Mouse (Mus musculus): ENCODE measurements around the gene Ip6k2. TPM values are rescaled to one million over a fixed set of nuclear protein-coding genes. Genes with fewer than 3 reads are reported as not detected.

The Ip6k2 gene
- polyA plus RNA-seq, 1 experiment from 2014 or later: 106 TPM

- ATAC-seq (replicated peaks; ENCODE audit: low FRiP score): 0 out of 2 replicates have a peak, but pooled peaks have one; percentile 25
- Histone ChIP-seq H3K9ac (no peak overlapping the region), H3K27ac (no peak overlapping the region), H3K4me3 (replicated peaks) (no peak overlapping the region), H3K36me3 (peaks cover under 1% of the 10 kb centered on the region; the same call in 1 of the 2 replicates), H3K9me3 (replicated peaks) (no peaks in the 10 kb centered on the region), H3K27me3 (no peaks in the 10 kb centered on the region), H3K4me1 (no peaks in the 10 kb centered on the region), H3K4me2 (no peak overlapping the region)
- WGBS: 87% methylated on average over 3 of the region's 3 CpGs
These were observed 29.6 kb upstream of the Ip6k2 start for GRCm38 (mm10) chr9:108753976-108754375.

DNA sequence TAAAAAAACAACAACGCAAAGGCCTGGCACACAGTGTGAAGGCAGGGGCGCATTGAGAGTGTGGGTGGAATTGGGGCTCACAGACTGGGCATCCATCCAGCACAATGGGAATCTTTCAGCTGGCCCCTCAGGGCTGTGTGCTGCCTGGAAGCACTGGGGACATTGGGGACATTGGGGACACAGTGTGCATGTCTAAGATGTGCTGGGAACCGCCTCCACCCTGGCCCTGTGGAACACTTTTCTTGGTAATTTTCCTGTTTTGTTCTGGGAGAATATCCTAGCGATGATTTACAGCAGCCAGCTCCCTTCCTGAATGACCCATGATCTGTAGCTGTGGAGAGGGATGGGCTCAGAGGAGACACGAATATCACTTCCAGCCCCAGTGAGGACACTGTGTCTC is 29.2 kb upstream of the Ip6k2 start:
- 75% methylated on average over 5 of the region's 5 CpGs for WGBS
- H3K9me3 ChIP-seq (replicated peaks): no peaks in the 10 kb centered on the region
- H3K4me2 ChIP-seq: no peak overlapping the region
- no peak overlapping the region for H3K4me3 ChIP-seq (replicated peaks)
- H3K27me3 ChIP-seq: no peaks in the 10 kb centered on the region
- H3K27ac ChIP-seq: no peak overlapping the region
- no peaks in the 10 kb centered on the region for H3K4me1 ChIP-seq
- no peak for ATAC-seq (replicated peaks; ENCODE audit: low FRiP score)
- no peak overlapping the region for H3K9ac ChIP-seq
- no peaks in the 10 kb centered on the region for H3K36me3 ChIP-seq

GRCm38 (mm10) chr9:108757406-108757805 is 26.2 kb upstream of the Ip6k2 start:
- WGBS: 56% methylated on average over 6 of the region's 6 CpGs

DNA sequence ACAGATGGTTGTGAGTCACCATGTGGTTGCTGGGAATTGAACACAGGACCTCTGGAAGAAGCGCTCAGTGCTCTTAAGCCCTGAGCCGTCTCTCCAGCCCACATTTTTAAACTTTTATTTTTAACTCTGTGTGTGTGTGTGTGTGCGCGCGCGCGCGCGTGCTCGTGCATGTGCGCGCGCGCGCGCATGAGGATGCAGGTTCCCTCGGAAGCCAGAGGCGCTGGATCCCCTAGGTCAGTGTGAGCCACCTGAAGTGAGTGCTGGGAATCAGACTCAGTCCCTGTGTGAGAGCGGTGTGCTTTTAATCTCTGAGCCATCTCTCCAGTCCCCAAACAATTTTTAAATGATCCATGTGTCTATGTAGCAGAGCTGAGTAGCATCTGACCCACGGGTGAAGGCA is 24.5 kb upstream of the Ip6k2 start:
- Histone ChIP-seq H3K36me3 (no peaks in the 10 kb centered on the region), H3K4me2 (no peak overlapping the region), H3K27ac (no peak overlapping the region), H3K9me3 (replicated peaks) (no peaks in the 10 kb centered on the region; the same call in 1 of the 2 replicates), H3K4me1 (no peaks in the 10 kb centered on the region), H3K4me3 (replicated peaks) (no peak overlapping the region), H3K27me3 (no peaks in the 10 kb centered on the region), H3K9ac (no peak overlapping the region)
- 98% methylated on average over 20 of the region's 20 CpGs for WGBS
- ATAC-seq (replicated peaks; ENCODE audit: low FRiP score): no peak

More at GRCm38 (mm10) chr9:108757406-108757805, 26.2 kb upstream of the Ip6k2 start:
- Histone ChIP-seq H3K27me3 (no peaks in the 10 kb centered on the region), H3K27ac (no peak overlapping the region), H3K4me2 (no peak overlapping the region), H3K4me3 (replicated peaks) (no peak overlapping the region), H3K9me3 (replicated peaks) (no peaks in the 10 kb centered on the region; the same call in 1 of the 2 replicates), H3K36me3 (no peaks in the 10 kb centered on the region), H3K9ac (no peak overlapping the region), H3K4me1 (no peaks in the 10 kb centered on the region)
- no peak for ATAC-seq (replicated peaks; ENCODE audit: low FRiP score)

DNA sequence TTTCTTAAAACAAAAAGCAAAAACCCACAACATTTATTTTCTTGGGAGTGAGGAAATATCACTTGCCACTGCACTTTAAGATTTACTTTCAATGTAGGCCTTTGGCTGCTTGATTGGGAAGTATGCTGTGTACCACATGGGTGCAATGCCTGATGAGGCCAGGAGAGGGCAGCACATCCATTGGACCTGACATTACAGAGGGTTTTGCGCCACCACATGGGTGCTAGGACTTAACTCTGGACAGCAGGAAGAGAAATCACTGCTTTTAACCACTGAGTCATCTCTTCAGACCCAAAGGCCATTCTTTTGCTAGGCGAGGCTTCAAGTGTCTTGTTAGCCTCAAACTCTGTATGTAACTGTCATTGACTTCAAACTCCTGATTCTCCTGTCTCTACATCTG is 23.8 kb upstream of the Ip6k2 start:
- no peak for ATAC-seq (replicated peaks; ENCODE audit: low FRiP score)
- H3K27me3 ChIP-seq: no peaks in the 10 kb centered on the region
- no peak overlapping the region for H3K4me3 ChIP-seq (replicated peaks)
- H3K36me3 ChIP-seq: no peaks in the 10 kb centered on the region
- no peaks in the 10 kb centered on the region; the same call in 1 of the 2 replicates for H3K9me3 ChIP-seq (replicated peaks)
- no peak overlapping the region for H3K27ac ChIP-seq
- no peak overlapping the region for H3K4me2 ChIP-seq
- no peak overlapping the region for H3K9ac ChIP-seq
- no peaks in the 10 kb centered on the region for H3K4me1 ChIP-seq
- 60% methylated on average over 2 of the region's 2 CpGs for WGBS

DNA sequence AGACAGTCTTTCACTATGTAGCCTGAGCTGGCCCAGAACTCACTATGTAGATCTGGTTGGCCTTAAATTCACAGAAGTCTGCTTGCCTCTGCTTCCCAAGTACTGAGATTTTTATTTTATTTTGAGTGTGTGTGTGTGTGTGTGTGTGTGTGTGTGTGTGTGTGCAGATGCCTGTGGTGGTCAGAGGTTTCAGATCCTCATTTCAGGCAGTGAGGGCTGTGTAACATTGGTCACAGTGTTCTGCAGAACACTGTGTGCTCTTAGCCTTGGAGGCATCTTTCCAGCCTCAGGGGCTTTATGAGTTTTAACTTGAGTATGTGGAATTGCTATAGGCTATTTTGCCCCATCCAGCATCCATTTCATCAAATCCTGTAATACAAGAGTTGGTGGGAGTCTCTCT is 22.0 kb upstream of the Ip6k2 start:
- ATAC-seq (replicated peaks; ENCODE audit: low FRiP score): no peak
- Histone ChIP-seq H3K36me3 (no peaks in the 10 kb centered on the region), H3K27me3 (no peaks in the 10 kb centered on the region), H3K4me2 (no peak overlapping the region), H3K9ac (no peak overlapping the region), H3K4me1 (no peaks in the 10 kb centered on the region), H3K27ac (no peak overlapping the region), H3K4me3 (replicated peaks) (no peak overlapping the region), H3K9me3 (replicated peaks) (no peaks in the 10 kb centered on the region; the same call in 1 of the 2 replicates)

DNA sequence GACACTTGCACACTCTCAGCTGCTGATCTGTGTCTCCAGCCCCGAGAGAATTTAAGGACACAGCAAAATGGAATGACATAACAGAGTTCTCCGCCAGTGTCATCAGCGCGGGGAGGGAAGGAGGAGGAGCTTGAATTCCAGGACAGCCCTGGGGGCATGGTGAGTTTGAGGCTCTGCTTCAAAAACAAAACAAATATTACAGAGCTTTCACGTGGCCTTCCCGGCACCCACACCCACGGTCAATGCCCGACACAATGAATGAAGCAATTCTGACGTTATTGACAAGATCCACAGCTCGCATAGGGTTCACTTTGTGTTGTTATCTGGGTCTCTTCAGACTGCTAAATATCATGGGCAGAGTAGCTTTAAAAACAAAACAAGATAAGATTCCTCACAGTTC is 18.6 kb upstream of the Ip6k2 start:
- H3K4me2 ChIP-seq: no peak overlapping the region
- H3K9me3 ChIP-seq (replicated peaks): no peaks in the 10 kb centered on the region
- H3K4me3 ChIP-seq (replicated peaks): no peak overlapping the region
- 72% methylated on average over 10 of the region's 10 CpGs for WGBS
- H3K36me3 ChIP-seq: no peaks in the 10 kb centered on the region
- H3K27me3 ChIP-seq: no peaks in the 10 kb centered on the region
- ATAC-seq (replicated peaks; ENCODE audit: low FRiP score): no peak
- H3K9ac ChIP-seq: no peak overlapping the region
- no peak overlapping the region for H3K27ac ChIP-seq
- H3K4me1 ChIP-seq: no peaks in the 10 kb centered on the region

DNA sequence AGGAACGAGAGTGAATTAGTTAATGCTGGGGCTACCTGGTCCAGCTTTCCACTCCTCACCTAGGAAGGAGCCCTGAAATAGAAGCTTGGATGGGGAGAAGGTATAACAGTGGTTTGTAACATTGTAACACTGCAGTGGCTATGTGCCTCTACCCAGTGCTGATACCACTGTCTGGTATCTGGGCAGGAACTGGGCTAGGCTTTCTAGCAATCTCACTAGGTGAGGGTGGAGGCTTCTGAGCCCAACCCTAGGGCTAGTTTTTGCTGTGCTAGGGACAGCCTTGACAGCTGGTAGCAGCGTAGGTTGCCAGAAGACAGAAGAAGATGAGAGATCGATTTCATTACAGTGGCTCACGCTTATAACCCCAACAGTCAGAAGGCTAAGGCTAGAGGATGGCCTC is 7.0 kb upstream of the Ip6k2 start:
- WGBS: 77% methylated on average over 4 of the region's 4 CpGs
- Histone ChIP-seq H3K4me1 (no peaks in the 10 kb centered on the region), H3K27me3 (no peaks in the 10 kb centered on the region), H3K36me3 (no peaks in the 10 kb centered on the region), H3K4me3 (replicated peaks) (no peak overlapping the region), H3K9ac (no peak overlapping the region), H3K4me2 (no peak overlapping the region), H3K9me3 (replicated peaks) (0 out of 2 replicates have a peak, but pooled peaks cover 7% of the 10 kb centered on the region), H3K27ac (no peak overlapping the region)
- no peak for ATAC-seq (replicated peaks; ENCODE audit: low FRiP score)

- 72% methylated on average over 4 of the region's 4 CpGs for whole genome bisulfite sequencing
- Histone ChIP-seq H3K27me3 (no peaks in the 10 kb centered on the region), H3K36me3 (no peaks in the 10 kb centered on the region), H3K9ac (no peak overlapping the region), H3K4me3 (replicated peaks) (no peak overlapping the region), H3K27ac (no peak overlapping the region), H3K9me3 (replicated peaks) (0 out of 2 replicates have a peak, but pooled peaks cover 6% of the 10 kb centered on the region), H3K4me1 (peaks cover 5% of the 10 kb centered on the region), H3K4me2 (no peak overlapping the region)
- ATAC-seq (replicated peaks; ENCODE audit: low FRiP score): no peak
These were observed 6.3 kb upstream of the Ip6k2 start for GRCm38 (mm10) chr9:108777276-108777675.

GRCm38 (mm10) chr9:108780959-108781358 is 2.6 kb upstream of the Ip6k2 start:
- Histone ChIP-seq H3K27me3 (no peaks in the 10 kb centered on the region), H3K9me3 (replicated peaks) (no peaks in the 10 kb centered on the region), H3K4me2 (no peak overlapping the region), H3K4me3 (replicated peaks) (no peak overlapping the region), H3K36me3 (peaks cover under 1% of the 10 kb centered on the region; the same call in 1 of the 2 replicates), H3K4me1 (peaks cover 27% of the 10 kb centered on the region), H3K27ac (no peak overlapping the region), H3K9ac (no peak overlapping the region)
- no peak for ATAC-seq (replicated peaks; ENCODE audit: low FRiP score)
- WGBS: 59% methylated on average over 5 of the region's 5 CpGs

DNA sequence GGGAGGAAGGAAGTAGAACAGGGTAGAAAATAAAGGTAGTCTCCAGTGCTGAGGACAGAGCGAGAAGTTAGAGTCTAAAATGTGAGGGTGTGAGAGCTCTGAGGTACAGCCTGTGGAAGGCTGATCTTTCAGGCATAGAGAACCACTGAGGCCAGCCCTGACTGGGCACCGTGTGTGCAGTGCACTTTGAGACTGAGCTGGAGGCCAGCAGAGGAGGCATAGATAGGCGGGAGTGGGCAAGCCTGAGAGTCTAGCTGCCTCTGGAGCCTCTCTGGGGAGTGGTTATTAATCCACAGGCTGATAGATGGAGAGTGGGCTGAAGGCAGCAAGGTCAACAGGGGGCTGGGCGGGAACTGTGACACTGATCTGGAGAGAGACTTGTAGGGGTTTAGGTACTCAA is 1.7 kb upstream of the Ip6k2 start:
- no peak overlapping the region for H3K27ac ChIP-seq

GRCm38 (mm10) chr9:108782836-108783547 is 604 bp upstream of the Ip6k2 start:
- Histone ChIP-seq H3K4me3 (replicated peaks) (peak overlapping the region; percentile 96), H3K9me3 (replicated peaks) (no peaks in the 10 kb centered on the region), H3K4me1 (peaks cover 45% of the 10 kb centered on the region), H3K36me3 (peaks cover 14% of the 10 kb centered on the region), H3K4me2 (peak overlapping the region; percentile 65), H3K27me3 (no peaks in the 10 kb centered on the region), H3K9ac (peak overlapping the region; percentile 94), H3K27ac (peak overlapping the region; percentile 9; the same call in 1 of the 2 replicates)
- ATAC-seq (replicated peaks; ENCODE audit: low FRiP score): no peak
- 28% methylated on average over 9 of the region's 9 CpGs for WGBS

More for the DNA sequence above, 1.7 kb upstream of the Ip6k2 start:
- Histone ChIP-seq H3K9ac (no peak overlapping the region), H3K4me2 (no peak overlapping the region), H3K27me3 (no peaks in the 10 kb centered on the region), H3K36me3 (peaks cover 7% of the 10 kb centered on the region; the same call in 1 of the 2 replicates), H3K9me3 (replicated peaks) (no peaks in the 10 kb centered on the region), H3K4me1 (peaks cover 34% of the 10 kb centered on the region), H3K4me3 (replicated peaks) (no peak overlapping the region)
- 41% methylated on average over 4 of the region's 4 CpGs for WGBS
- ATAC-seq (replicated peaks; ENCODE audit: low FRiP score): no peak

DNA sequence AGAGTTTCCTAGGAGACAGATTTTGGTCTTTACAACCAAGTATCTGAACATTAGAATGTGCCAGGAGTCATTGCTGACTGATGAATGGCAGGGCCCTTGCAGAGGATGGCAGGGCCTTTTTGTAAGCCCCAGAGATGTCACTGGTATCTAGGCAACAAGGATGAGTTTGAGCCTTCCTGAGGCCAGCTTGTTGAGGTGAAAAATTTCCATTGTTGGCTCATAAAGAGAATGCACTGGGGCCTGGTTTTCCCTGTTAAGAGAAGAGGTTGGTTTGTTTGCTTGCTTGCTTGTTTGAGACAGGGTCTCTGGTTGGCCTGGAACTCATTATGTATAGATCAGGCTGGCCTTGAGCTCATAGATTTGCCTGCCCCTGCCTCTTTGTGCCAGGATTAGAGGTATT is 1.8 kb downstream of the Ip6k2 start:
- peaks cover 14% of the 10 kb centered on the region for H3K36me3 ChIP-seq
- H3K4me3 ChIP-seq (replicated peaks): peak overlapping the region; percentile 96
- peaks cover 65% of the 10 kb centered on the region for H3K4me1 ChIP-seq

More for the DNA sequence above, 1.8 kb downstream of the Ip6k2 start:
- Histone ChIP-seq H3K4me2 (peak overlapping the region; percentile 65), H3K9me3 (replicated peaks) (no peaks in the 10 kb centered on the region), H3K27ac (no peak overlapping the region), H3K9ac (peak overlapping the region; percentile 33), H3K27me3 (no peaks in the 10 kb centered on the region)
- no peak for ATAC-seq (replicated peaks; ENCODE audit: low FRiP score)

Measured in kidney, embryonic 15.5 days (tissue).